Mouse (Mus musculus) heart, embryonic 15.5 days (tissue): ENCODE measurements around the gene Mprip. TPM values are rescaled to one million over a fixed set of nuclear protein-coding genes. Genes with fewer than 3 reads are reported as not detected.

Experiments used
- ATAC-seq: fragments of 200-750 bp; cut with Nextera tagmentation; replicated peaks from 2 replicates; pipeline ENCODE4 v1.8.0; 2017; ENCODE audit warnings: low read depth, moderate TSS enrichment; ENCODE audit not compliant: insufficient number of reproducible peaks, insufficient read depth, low FRiP score
- H3K27ac ChIP-seq: fragments of 300-500 bp; sonication (generic); 2 replicates; pipeline ENCODE4 v1.5.1; 2015; ENCODE audit warnings: mild to moderate bottlenecking, inconsistent platforms
- H3K27me3 ChIP-seq: fragments of 300-500 bp; sonication (generic); 2 replicates; pipeline ENCODE4 v1.6.1; 2015; ENCODE audit warnings: inconsistent platforms
- H3K36me3 ChIP-seq: fragments of 300-500 bp; sonication (generic); 2 replicates; pipeline ENCODE4 v1.6.1; 2015; ENCODE audit warnings: mild to moderate bottlenecking, inconsistent platforms
- H3K4me1 ChIP-seq: fragments of 300-500 bp; sonication (generic); replicated peaks from 2 replicates; pipeline ENCODE4 v1.6.1; 2015; ENCODE audit warnings: inconsistent platforms
- H3K4me2 ChIP-seq: fragments of 300-500 bp; sonication (generic); 2 replicates; pipeline ENCODE4 v1.6.1; 2015; ENCODE audit warnings: inconsistent platforms, mild to moderate bottlenecking, moderate library complexity
- H3K4me3 ChIP-seq: fragments of 300-500 bp; sonication (generic); 2 replicates; pipeline ENCODE4 v1.5.1; 2015; ENCODE audit warnings: mild to moderate bottlenecking, inconsistent platforms
- H3K9ac ChIP-seq: fragments of 300-500 bp; sonication (generic); 2 replicates; pipeline ENCODE4 v1.6.1; 2015; ENCODE audit warnings: mild to moderate bottlenecking, inconsistent platforms
- H3K9me3 ChIP-seq: fragments of 300-500 bp; sonication (generic); replicated peaks from 2 replicates; pipeline ENCODE4 v1.6.1; 2016; ENCODE audit warnings: inconsistent platforms
- WGBS: fragments of 180-500 bp; shearing (Covaris S2); methylation state at CpG from one replicate; pipeline ENCODE4 v1.1.7; 2015; ENCODE audit warnings: mixed read lengths; 5-methylcytosine and 5-hydroxymethylcytosine counted together
- polyA plus RNA-seq: library from polyadenylated mRNA; unstranded; fragments of >200 nt; fragmentation: Nextera tagmentation; extraction: Ambion mirVana; gene quantifications from 2 replicates; pipeline ENCODE4 v1.2.1, GENCODE M21; 2015

The Mprip gene
- polyA plus RNA-seq, 1 experiment from 2014 or later: 51.1 TPM

DNA sequence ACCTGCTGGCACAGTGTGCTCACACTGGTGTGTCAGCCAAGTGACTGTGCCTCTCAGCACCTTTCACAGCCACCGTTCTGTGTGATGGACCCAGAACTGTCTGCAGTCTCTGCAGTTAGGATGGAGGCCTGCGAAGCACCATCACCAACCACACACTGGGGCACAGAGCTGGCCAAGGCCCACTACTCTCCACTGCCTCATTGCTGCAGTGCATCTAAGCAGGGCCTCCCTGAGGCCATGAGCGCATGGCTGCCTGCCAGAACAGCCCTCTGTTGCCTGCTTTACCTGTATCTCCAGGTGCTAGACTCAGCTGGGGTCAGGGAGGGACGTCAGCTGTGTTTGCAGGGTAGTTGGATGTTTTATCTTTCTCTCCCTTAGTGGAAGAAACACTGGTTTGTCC, 83.3 kb downstream of the Mprip start:
- no peak overlapping the region for H3K27ac ChIP-seq
- 89% methylated on average over 4 of the region's 4 CpGs for WGBS
- peaks cover 73% of the 10 kb centered on the region for H3K36me3 ChIP-seq
- no peaks in the 10 kb centered on the region for H3K27me3 ChIP-seq
- H3K4me1 ChIP-seq: no peaks in the 10 kb centered on the region
- ATAC-seq: no peak
- no peak overlapping the region for H3K4me2 ChIP-seq
- no peaks in the 10 kb centered on the region for H3K9me3 ChIP-seq
- no peak overlapping the region for H3K9ac ChIP-seq
- H3K4me3 ChIP-seq: no peak overlapping the region

DNA sequence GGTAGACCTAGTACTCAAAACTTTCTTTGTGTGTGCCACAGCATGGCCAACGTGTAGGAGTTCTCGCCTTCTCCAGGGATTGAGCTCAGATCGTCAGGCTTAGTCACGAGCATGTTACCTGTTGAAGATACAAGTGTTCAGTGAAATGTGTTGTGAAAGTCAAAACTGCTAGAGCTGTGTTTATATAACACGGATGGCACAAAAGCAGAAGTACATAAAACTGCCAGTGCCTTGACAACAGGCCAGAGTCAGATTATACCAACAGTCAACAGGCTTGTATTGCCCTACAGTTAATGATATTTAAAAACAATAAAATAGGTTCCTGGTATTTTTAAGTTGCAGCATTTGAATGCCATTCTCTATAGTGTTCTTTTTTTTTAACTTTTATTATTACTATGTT, 84.7 kb downstream of the Mprip start:
- Histone ChIP-seq H3K27me3 (no peaks in the 10 kb centered on the region), H3K36me3 (peaks cover 72% of the 10 kb centered on the region), H3K4me1 (no peaks in the 10 kb centered on the region), H3K27ac (no peak overlapping the region), H3K9ac (no peak overlapping the region), H3K9me3 (no peaks in the 10 kb centered on the region), H3K4me2 (no peak overlapping the region), H3K4me3 (no peak overlapping the region)
- 86% methylated on average over 5 of the region's 5 CpGs for WGBS
- ATAC-seq: no peak

DNA sequence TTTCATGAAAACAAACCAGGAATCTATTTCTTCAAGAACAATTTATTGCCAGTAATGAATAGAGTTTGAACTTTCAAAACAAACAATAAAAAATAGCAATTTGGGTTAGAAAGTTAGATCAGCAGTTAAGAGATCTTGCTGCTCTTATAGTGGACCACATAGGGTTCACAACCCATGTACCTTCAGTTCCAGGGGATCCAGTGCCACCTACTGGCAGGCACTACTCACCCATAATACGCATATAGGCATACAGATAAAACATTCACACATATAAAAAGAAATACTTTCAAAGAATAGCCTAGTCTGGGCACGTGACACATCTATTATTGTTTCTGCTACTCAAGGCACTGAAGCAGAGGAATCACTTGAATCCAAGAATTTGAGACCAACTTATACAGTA, 85.5 kb downstream of the Mprip start:
- H3K4me3 ChIP-seq: no peak overlapping the region
- no peak overlapping the region for H3K27ac ChIP-seq
- H3K4me1 ChIP-seq: no peaks in the 10 kb centered on the region
- no peak overlapping the region for H3K9ac ChIP-seq
- WGBS: 87% methylated on average over 2 of the region's 2 CpGs
- H3K27me3 ChIP-seq: no peaks in the 10 kb centered on the region
- H3K4me2 ChIP-seq: no peak overlapping the region
- H3K36me3 ChIP-seq: peaks cover 67% of the 10 kb centered on the region
- H3K9me3 ChIP-seq: no peaks in the 10 kb centered on the region
- ATAC-seq: no peak

DNA sequence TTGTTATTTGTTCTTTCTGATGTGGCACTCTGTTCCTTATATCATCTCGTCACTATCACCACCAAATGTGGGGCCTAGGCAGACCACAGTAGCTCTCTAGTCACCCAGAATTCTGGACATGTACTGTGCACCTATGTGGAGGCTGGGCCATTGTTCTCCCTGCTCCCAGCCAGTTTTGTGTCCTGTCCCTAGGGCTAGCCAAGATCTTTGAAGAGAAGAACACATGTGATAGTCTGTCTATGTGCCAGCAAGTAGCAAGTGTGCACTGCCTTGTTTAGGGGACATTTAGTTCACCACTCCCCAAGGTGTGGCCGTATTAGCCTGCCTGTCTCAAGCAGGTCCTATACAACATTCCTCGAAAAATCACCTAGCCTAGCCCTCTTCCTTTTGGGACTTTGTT, 87.9 kb downstream of the Mprip start:
- 95% methylated on average over 3 of the region's 3 CpGs for WGBS
- Histone ChIP-seq H3K4me3 (no peak overlapping the region), H3K9ac (no peak overlapping the region), H3K9me3 (no peaks in the 10 kb centered on the region), H3K4me1 (no peaks in the 10 kb centered on the region), H3K27ac (no peak overlapping the region), H3K36me3 (peaks cover 70% of the 10 kb centered on the region), H3K4me2 (no peak overlapping the region), H3K27me3 (no peaks in the 10 kb centered on the region)
- ATAC-seq: no peak

DNA sequence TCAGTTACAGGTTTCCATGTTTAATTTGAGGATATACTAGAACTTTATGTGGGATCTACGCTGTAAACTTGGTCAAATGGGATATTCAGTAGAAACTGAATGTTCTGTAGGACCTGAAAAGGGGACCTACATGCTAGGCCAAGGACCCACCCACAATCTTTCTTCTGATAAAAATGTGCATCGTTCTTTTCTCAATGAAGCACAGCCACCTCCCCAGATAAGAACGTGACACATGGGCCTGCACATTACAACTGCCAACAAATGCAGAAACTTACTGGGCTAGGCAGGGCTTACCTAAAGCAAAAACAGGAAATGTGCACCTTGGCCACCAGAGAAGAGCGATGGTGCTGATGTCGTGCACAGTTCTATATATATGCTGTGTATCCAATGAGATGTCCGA, 93.4 kb downstream of the Mprip start:
- Histone ChIP-seq H3K4me2 (no peak overlapping the region), H3K9me3 (no peaks in the 10 kb centered on the region), H3K9ac (no peak overlapping the region), H3K27me3 (no peaks in the 10 kb centered on the region), H3K4me1 (peaks cover 18% of the 10 kb centered on the region), H3K4me3 (no peak overlapping the region), H3K27ac (no peak overlapping the region), H3K36me3 (peaks cover 89% of the 10 kb centered on the region)
- WGBS: 85% methylated on average over 6 of the region's 6 CpGs
- no peak for ATAC-seq

DNA sequence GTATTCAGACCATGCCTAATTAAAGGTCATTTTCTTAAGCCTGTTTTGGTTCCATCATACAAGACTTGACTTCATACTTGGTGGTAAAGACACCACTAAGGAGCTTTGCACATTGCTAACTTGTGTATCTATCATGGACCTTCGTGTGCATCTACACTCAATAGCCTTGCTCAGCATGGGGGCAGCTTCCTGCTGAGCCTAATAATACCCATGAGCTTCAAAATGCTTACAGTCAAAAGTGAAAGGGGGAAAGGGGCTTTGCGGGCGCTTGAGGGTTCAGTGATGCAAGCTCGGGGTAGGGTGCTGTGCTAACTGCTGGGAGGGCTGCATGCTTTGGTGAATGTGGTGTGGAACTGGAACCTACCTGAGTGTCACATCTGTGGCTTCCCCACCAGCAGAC, 95.2 kb downstream of the Mprip start:
- H3K9ac ChIP-seq: no peak overlapping the region
- H3K4me1 ChIP-seq: peaks cover 26% of the 10 kb centered on the region
- no peak overlapping the region for H3K27ac ChIP-seq
- H3K9me3 ChIP-seq: no peaks in the 10 kb centered on the region
- ATAC-seq: no peak
- no peak overlapping the region for H3K4me3 ChIP-seq
- H3K27me3 ChIP-seq: no peaks in the 10 kb centered on the region
- peaks cover 88% of the 10 kb centered on the region for H3K36me3 ChIP-seq
- WGBS: 89% methylated on average over 4 of the region's 4 CpGs
- no peak overlapping the region for H3K4me2 ChIP-seq

DNA sequence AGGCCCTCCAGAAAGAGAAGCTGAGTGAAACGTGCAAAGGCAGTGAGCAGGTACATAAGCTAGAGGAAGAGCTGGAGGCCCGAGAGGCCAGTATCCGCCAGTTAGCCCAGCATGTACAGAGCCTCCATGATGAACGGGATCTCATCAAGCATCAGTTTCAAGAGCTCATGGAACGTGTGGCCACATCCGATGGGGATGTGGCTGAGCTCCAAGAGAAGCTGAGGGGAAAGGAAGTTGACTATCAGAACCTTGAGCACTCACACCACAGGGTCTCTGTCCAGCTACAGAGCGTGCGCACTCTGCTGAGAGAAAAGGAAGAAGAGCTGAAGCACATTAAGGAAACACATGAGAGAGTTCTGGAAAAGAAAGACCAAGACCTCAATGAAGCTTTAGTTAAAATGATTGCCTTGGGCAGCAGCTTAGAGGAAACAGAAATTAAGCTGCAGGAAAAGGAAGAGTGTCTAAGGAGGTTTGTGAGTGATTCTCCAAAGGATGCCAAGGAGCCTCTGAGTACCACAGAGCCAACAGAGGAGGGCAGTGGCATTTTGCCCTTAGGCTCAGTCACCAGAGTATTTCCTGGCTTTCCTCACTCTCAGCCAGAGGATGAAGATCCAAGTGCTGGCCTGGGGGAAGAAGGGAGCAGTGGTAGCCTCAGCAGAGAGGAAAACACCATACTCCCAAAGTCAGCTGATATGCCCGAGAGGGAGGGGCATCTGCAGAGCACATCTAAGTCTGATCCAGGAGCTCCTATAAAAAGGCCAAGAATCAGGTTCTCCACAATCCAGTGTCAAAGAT, 97.3 kb downstream of the Mprip start:
- peaks cover 26% of the 10 kb centered on the region for H3K4me1 ChIP-seq
- 64% methylated on average over 9 of the region's 9 CpGs for WGBS
- H3K27ac ChIP-seq: peak overlapping the region; percentile 80
- peaks cover 80% of the 10 kb centered on the region for H3K36me3 ChIP-seq
- ATAC-seq: no peak
- H3K9ac ChIP-seq: 0 out of 2 replicates have a peak overlapping the region, but pooled peaks have one; percentile 9
- H3K9me3 ChIP-seq: no peaks in the 10 kb centered on the region
- no peaks in the 10 kb centered on the region for H3K27me3 ChIP-seq
- H3K4me2 ChIP-seq: 0 out of 2 replicates have a peak overlapping the region, but pooled peaks have one; percentile 17
- H3K4me3 ChIP-seq: no peak overlapping the region

DNA sequence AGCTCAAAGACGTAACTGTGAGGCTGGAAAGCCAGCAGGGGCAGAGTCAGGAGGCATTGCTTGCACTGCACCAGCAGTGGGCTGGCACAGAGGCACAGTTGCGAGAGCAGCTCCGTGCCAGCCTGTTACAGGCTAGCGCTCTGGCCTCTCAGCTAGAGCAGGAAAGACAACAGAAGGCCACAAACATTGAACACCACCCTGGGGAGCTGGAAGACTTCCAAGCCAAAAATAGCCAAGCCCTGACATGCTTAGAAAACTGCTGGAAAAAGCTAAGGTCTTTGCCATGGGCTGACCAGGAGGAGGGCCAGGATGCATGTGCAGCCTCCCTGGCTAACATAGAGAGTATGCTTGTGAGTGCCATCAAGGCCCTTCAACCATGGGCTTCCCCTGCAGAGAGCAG, 98.1 kb downstream of the Mprip start:
- peak overlapping the region; percentile 80 for H3K27ac ChIP-seq
- WGBS: 36% methylated on average over 4 of the region's 4 CpGs

DNA sequence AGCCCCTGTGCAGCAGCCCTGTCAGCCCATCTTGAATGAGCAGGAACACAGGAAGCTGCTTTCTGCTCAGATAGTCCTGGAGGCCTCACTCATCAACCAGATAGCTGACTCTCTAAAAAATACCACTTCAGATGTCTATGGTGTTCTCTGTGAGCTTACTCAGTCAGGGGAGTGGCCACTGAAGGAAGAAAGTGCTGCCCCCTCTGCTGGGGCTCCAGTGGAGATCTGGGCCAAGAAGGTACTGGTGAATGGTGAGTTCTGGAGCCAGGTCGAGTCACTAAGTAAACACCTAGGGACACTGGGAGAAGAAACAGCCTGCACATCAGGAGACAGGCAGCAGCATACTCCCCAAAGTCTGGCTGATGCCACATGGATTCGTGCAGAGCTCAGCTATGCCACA, 98.5 kb downstream of the Mprip start:
- no peak for ATAC-seq
- peaks cover 26% of the 10 kb centered on the region for H3K4me1 ChIP-seq
- H3K27ac ChIP-seq: peak overlapping the region; percentile 80
- H3K9ac ChIP-seq: 0 out of 2 replicates have a peak overlapping the region, but pooled peaks have one; percentile 25
- no peaks in the 10 kb centered on the region for H3K9me3 ChIP-seq
- H3K4me2 ChIP-seq: peak overlapping the region; percentile 17; the same call in 1 of the 2 replicates
- peaks cover 79% of the 10 kb centered on the region for H3K36me3 ChIP-seq
- H3K4me3 ChIP-seq: no peak overlapping the region
- 68% methylated on average over 2 of the region's 2 CpGs for WGBS
- no peaks in the 10 kb centered on the region for H3K27me3 ChIP-seq

More for the DNA sequence above, 98.1 kb downstream of the Mprip start:
- Histone ChIP-seq H3K4me2 (peak overlapping the region; percentile 17; the same call in 1 of the 2 replicates), H3K4me1 (peaks cover 26% of the 10 kb centered on the region), H3K9ac (0 out of 2 replicates have a peak overlapping the region, but pooled peaks have one; percentile 25), H3K27me3 (no peaks in the 10 kb centered on the region), H3K36me3 (peaks cover 79% of the 10 kb centered on the region), H3K9me3 (no peaks in the 10 kb centered on the region), H3K4me3 (no peak overlapping the region)
- ATAC-seq: peak; percentile 72

DNA sequence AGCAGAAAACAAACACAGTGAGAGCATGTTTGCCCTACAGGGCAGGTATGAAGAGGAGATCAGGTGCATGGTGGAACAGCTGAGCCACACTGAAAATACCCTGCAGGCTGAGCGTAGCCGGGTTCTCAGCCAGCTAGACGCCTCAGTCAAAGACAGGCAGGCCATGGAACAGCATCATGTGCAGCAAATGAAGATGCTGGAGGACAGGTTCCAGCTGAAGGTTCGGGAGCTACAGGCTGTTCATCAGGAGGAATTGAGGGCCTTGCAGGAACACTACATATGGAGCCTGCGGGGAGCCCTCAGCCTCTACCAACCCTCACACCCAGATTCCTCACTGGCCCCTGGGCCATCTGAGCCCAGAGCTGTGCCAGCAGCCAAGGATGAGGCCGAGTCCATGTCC, 99.7 kb downstream of the Mprip start:
- Histone ChIP-seq H3K4me1 (peaks cover 26% of the 10 kb centered on the region), H3K9me3 (no peaks in the 10 kb centered on the region), H3K27ac (no peak overlapping the region), H3K27me3 (no peaks in the 10 kb centered on the region), H3K36me3 (peaks cover 78% of the 10 kb centered on the region), H3K9ac (no peak overlapping the region), H3K4me2 (no peak overlapping the region), H3K4me3 (no peak overlapping the region)
- ATAC-seq: no peak
- 95% methylated on average over 6 of the region's 6 CpGs for WGBS

DNA sequence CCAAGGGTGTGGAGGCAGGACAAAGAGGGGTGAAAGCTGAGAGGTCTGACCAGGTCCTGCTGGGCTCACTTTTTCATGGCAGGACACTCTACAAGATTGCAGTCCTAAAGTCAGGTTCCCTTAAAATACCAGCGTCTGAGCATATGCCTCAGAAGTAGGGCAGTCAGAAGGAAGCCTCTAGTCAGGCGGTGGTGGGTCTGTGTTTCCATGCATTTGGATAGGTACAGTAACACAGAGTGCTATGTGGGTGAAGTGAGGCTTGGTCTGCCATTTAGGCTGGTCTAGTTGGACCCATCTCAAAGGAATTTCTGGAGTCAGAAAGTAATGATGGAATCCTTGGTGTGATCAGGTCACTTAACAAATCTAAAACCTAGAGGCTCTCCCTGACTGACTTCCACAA, 108.2 kb downstream of the Mprip start:
- H3K27me3 ChIP-seq: no peaks in the 10 kb centered on the region
- H3K9ac ChIP-seq: no peak overlapping the region
- no peak for ATAC-seq
- WGBS: 79% methylated on average over 2 of the region's 2 CpGs
- H3K36me3 ChIP-seq: peaks cover 84% of the 10 kb centered on the region
- no peak overlapping the region for H3K4me3 ChIP-seq
- peaks cover 10% of the 10 kb centered on the region for H3K4me1 ChIP-seq
- H3K9me3 ChIP-seq: no peaks in the 10 kb centered on the region
- no peak overlapping the region for H3K4me2 ChIP-seq
- H3K27ac ChIP-seq: peak overlapping the region; percentile 13; the same call in 1 of the 2 replicates

DNA sequence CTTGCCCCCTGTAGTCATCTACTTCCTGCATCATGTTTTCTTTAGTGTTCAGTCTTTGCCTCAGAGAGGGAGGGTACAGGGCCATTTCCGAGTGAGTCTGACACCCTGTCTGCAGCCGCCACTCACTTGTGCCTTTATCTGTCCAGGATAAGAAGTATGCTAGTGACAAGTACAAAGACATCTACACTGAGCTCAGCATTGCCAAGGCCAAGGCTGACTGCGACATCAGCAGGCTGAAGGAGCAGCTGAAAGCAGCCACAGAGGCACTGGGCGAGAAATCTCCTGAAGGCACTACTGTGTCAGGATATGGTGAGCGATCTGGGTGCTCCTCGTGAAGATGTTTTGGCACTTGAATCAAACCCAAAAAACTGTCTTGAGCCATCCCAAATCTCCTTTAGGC, 108.6 kb downstream of the Mprip start:
- Histone ChIP-seq H3K27ac (peak overlapping the region; percentile 11; the same call in 1 of the 2 replicates), H3K9me3 (no peaks in the 10 kb centered on the region), H3K4me2 (no peak overlapping the region), H3K4me1 (peaks cover 10% of the 10 kb centered on the region), H3K9ac (no peak overlapping the region), H3K36me3 (peaks cover 84% of the 10 kb centered on the region), H3K4me3 (no peak overlapping the region), H3K27me3 (no peaks in the 10 kb centered on the region)
- 30% methylated on average over 6 of the region's 6 CpGs for WGBS
- no peak; the same call in 1 of the 2 replicates for ATAC-seq
